Mouse (Mus musculus) CD4-positive naive resting alpha-beta T cell, adult 76 days (primary cell): ENCODE measurements around the gene Olfr1231. TPM values are rescaled to one million over a fixed set of nuclear protein-coding genes. Genes with fewer than 3 reads are reported as not detected.

ENCODE experiments used
- total RNA-seq: library from RNA; stranded (reverse); gene quantifications from one replicate; pipeline ENCODE4 v1.2.4, GENCODE M21; 2023

Olfr1231 gene
- not detected for total RNA-seq

GRCm38 (mm10) chr2:89306974-89307373 lies at the start of gene Olfr1231:
Gene Olfr1231 (minus strand): TSS chr2:89307074.

GRCm38 (mm10) chr2:89342298-89342697 lies 35.4 kb upstream of the Olfr1231 start, which contains the start of gene Olfr1233:
Gene Olfr1233 (minus strand): TSS chr2:89342398.

GRCm38 (mm10) chr2:89329575-89329974 lies 22.7 kb upstream of the Olfr1231 start, which contains the start of gene Olfr1232:
Gene Olfr1232 (minus strand): TSS chr2:89329675.

GRCm38 (mm10) chr2:89297168-89297567 lies 9.7 kb downstream of the Olfr1231 start, which contains the start of gene Olfr1230:
Gene Olfr1230 (minus strand): TSS chr2:89297268.

GRCm38 (mm10) chr2:89287914-89288313 lies 19.0 kb downstream of the Olfr1231 start, which contains the start of gene Olfr1229:
Gene Olfr1229 (minus strand): TSS chr2:89288014.

GRCm38 (mm10) chr2:89253962-89254361 lies 52.9 kb downstream of the Olfr1231 start, which contains the start of gene Olfr1228:
Gene Olfr1228 (minus strand): TSS chr2:89254062.

Other genes starting within 250 kb of the Olfr1231 start
- not detected for gene Olfr1218, start 245.9 kb downstream of the Olfr1231 start, total RNA-seq
- not detected for gene Olfr1219, start 223.6 kb downstream of the Olfr1231 start, total RNA-seq
- not detected for gene Olfr1220, start 200.2 kb downstream of the Olfr1231 start, total RNA-seq
- not detected for gene Olfr1221, start 189.8 kb downstream of the Olfr1231 start, total RNA-seq
- gene Olfr1222, start 174.0 kb downstream of the Olfr1231 start, total RNA-seq = not detected
- gene Olfr1223, start 155.5 kb downstream of the Olfr1231 start, total RNA-seq = not detected
- gene Olfr1224-ps1, start 143.0 kb downstream of the Olfr1231 start, total RNA-seq = not detected
- not detected for gene Olfr1225, start 132.4 kb downstream of the Olfr1231 start, total RNA-seq
- gene Olfr1226, start 107.0 kb downstream of the Olfr1231 start, total RNA-seq = not detected
- gene Olfr1228, start 53.0 kb downstream of the Olfr1231 start, total RNA-seq = not detected
- not detected for gene Olfr1229, start 19.1 kb downstream of the Olfr1231 start, total RNA-seq
- gene Olfr1230, start 9.8 kb downstream of the Olfr1231 start, total RNA-seq = not detected
- gene Olfr1232, start 22.6 kb upstream of the Olfr1231 start, total RNA-seq = not detected
- not detected for gene Olfr1233, start 35.3 kb upstream of the Olfr1231 start, total RNA-seq
- not detected for gene Olfr1234, start 57.8 kb upstream of the Olfr1231 start, total RNA-seq
- not detected for gene Olfr1238, start 102.6 kb upstream of the Olfr1231 start, total RNA-seq
- not detected for gene Olfr1239, start 113.3 kb upstream of the Olfr1231 start, total RNA-seq
- not detected for gene Olfr1240, start 135.9 kb upstream of the Olfr1231 start, total RNA-seq
- gene Olfr1241, start 180.1 kb upstream of the Olfr1231 start, total RNA-seq = not detected
- gene Olfr1242, start 191.3 kb upstream of the Olfr1231 start, total RNA-seq = not detected
- not detected for gene Olfr1243, start 224.4 kb upstream of the Olfr1231 start, total RNA-seq